Mouse (Mus musculus) MEL (cell line): Measurements from ENCODE around the gene Hmgcl. TPM values are rescaled to one million over a fixed set of nuclear protein-coding genes. Genes with fewer than 3 reads are reported as not detected.
A peak's percentile ranks its signal among the peaks of the same experiment; 100 is the strongest.

Experiments used
- DNase-seq: peaks from one replicate; pipeline ENCODE4 v3.0.0; 2011; ENCODE audit warnings: low read depth, low spot score
- H3K27ac ChIP-seq: 2 replicates; pipeline ENCODE4 v1.5.1; 2012; ENCODE audit warnings: low read depth, mild to moderate bottlenecking, control low read depth, low read length, moderate library complexity; ENCODE audit not compliant: control insufficient read depth
- H3K27me3 ChIP-seq, 2 experiments: fragments of 150-350 bp in 1 of 2; sonication (generic) in 1 of 2; 2 replicates each; pipeline ENCODE4 v1.6.1; 2012; ENCODE audit warnings: low read length in 2 of 2, mild to moderate bottlenecking in 2 of 2, improper control_type of control experiment in 1 of 2, moderate library complexity in 1 of 2; ENCODE audit not compliant: insufficient read depth in 2 of 2, control insufficient read depth in 1 of 2
- H3K36me3 ChIP-seq, 2 experiments: 2 replicates each; pipeline ENCODE4 v1.6.1; 2012 to 2014; ENCODE audit warnings: low read length in 2 of 2, improper control_type of control experiment in 1 of 2, inconsistent platforms in 1 of 2, mild to moderate bottlenecking in 1 of 2; ENCODE audit not compliant: insufficient read depth in 2 of 2, control insufficient read depth in 1 of 2
- H3K4me1 ChIP-seq, 2 experiments: fragments of 150-350 bp in 1 of 2; sonication (generic) in 1 of 2; 2 replicates each; pipeline ENCODE4 v1.6.1; 2012; ENCODE audit warnings: low read length in 2 of 2, improper control_type of control experiment in 1 of 2, mild to moderate bottlenecking in 1 of 2; ENCODE audit not compliant: insufficient read depth in 2 of 2, control insufficient read depth in 1 of 2
- H3K4me3 ChIP-seq, 2 experiments: fragments of 150-350 bp in 1 of 2; sonication (generic) in 1 of 2; 2 replicates each; pipeline ENCODE4 v1.5.1; 2012; ENCODE audit warnings: low read depth in 2 of 2, low read length in 2 of 2, mild to moderate bottlenecking in 2 of 2, moderate library complexity in 2 of 2, control low read depth in 1 of 2, improper control_type of control experiment in 1 of 2; ENCODE audit not compliant: control insufficient read depth in 1 of 2, insufficient read depth in 1 of 2
- H3K79me2 ChIP-seq: 2 replicates; pipeline ENCODE4 v1.6.1; 2012; ENCODE audit warnings: mild to moderate bottlenecking, low read length, moderate library complexity; ENCODE audit not compliant: control insufficient read depth, poor library complexity, insufficient read depth
- H3K9ac ChIP-seq: 2 replicates; pipeline ENCODE4 v1.6.1; 2012; ENCODE audit warnings: low read depth, mild to moderate bottlenecking, control low read depth, low read length, moderate library complexity; ENCODE audit not compliant: control insufficient read depth, poor library complexity, severe bottlenecking
- H3K9me3 ChIP-seq: fragments of 150-350 bp; sonication (generic); replicated peaks from 2 replicates; pipeline ENCODE4 v1.6.1; 2012; ENCODE audit warnings: mild to moderate bottlenecking, low read length, improper control_type of control experiment, moderate library complexity; ENCODE audit not compliant: insufficient read depth
- CTCF ChIP-seq, 3 experiments: IDR thresholded peaks in 2 of 3; conservative IDR thresholded peaks in 1 of 3; 2 replicates each; pipeline ENCODE4 v1.5.1; 2011 to 2012; ENCODE audit warnings: low read length in 3 of 3, low read depth in 2 of 3, mild to moderate bottlenecking in 2 of 3, improper control_type of control experiment in 1 of 3, inconsistent platforms in 1 of 3, mixed read lengths in 1 of 3, moderate library complexity in 1 of 3; ENCODE audit not compliant: control insufficient read depth in 1 of 3, insufficient read depth in 1 of 3, poor library complexity in 1 of 3, severe bottlenecking in 1 of 3
- E2F4 ChIP-seq: IDR thresholded peaks from 2 replicates; pipeline ENCODE4 v1.6.1; 2011; ENCODE audit warnings: low read depth, low read length, improper control_type of control experiment, borderline replicate concordance
- EP300 ChIP-seq, 2 experiments: IDR thresholded peaks; 2 replicates each; pipeline ENCODE4 v1.6.1; 2011; ENCODE audit warnings: improper control_type of control experiment in 2 of 2, low read length in 2 of 2, low read depth in 1 of 2, mild to moderate bottlenecking in 1 of 2
- ETS1 ChIP-seq: IDR thresholded peaks from 2 replicates; pipeline ENCODE4 v1.6.1; 2012; ENCODE audit warnings: low read depth, mild to moderate bottlenecking, inconsistent platforms, low read length, improper control_type of control experiment, moderate library complexity
- GABPA ChIP-seq: IDR thresholded peaks from 2 replicates; pipeline ENCODE4 v1.6.1; 2012; ENCODE audit warnings: low read depth, mild to moderate bottlenecking, inconsistent platforms, low read length, improper control_type of control experiment, moderate library complexity
- GATA1 ChIP-seq: IDR thresholded peaks from 2 replicates; pipeline ENCODE4 v1.6.1; 2011; ENCODE audit warnings: low read depth, low read length, improper control_type of control experiment
- KAT2A ChIP-seq: conservative IDR thresholded peaks from 2 replicates; pipeline ENCODE4 v1.6.1; 2012; ENCODE audit warnings: low read depth, low read length, improper control_type of control experiment, inconsistent platforms
- MAFK ChIP-seq: IDR thresholded peaks from 2 replicates; pipeline ENCODE4 v1.6.1; 2011; ENCODE audit warnings: low read depth, mild to moderate bottlenecking, low read length, improper control_type of control experiment, borderline replicate concordance
- MXI1 ChIP-seq: IDR thresholded peaks from 2 replicates; pipeline ENCODE4 v1.6.1; 2011; ENCODE audit warnings: mild to moderate bottlenecking, low read depth, low read length, improper control_type of control experiment
- MYB ChIP-seq: IDR thresholded peaks from 2 replicates; pipeline ENCODE4 v1.6.1; 2011; ENCODE audit warnings: mild to moderate bottlenecking, low read depth, low read length, improper control_type of control experiment
- NELFE ChIP-seq: IDR thresholded peaks from 2 replicates; pipeline ENCODE4 v1.6.1; 2011; ENCODE audit warnings: low read depth, low read length, improper control_type of control experiment
- NRF1 ChIP-seq: IDR thresholded peaks from 2 replicates; pipeline ENCODE4 v1.6.1; 2014; ENCODE audit warnings: low read depth, mild to moderate bottlenecking, inconsistent platforms, low read length, improper control_type of control experiment, moderate library complexity; ENCODE audit not compliant: poor library complexity, insufficient read depth, severe bottlenecking
- POLR2A ChIP-seq, 2 experiments: IDR thresholded peaks; 2 replicates each; pipeline ENCODE4 v1.6.1; 2011 to 2012; ENCODE audit warnings: low read length in 2 of 2, mild to moderate bottlenecking in 2 of 2, control low read depth in 1 of 2, improper control_type of control experiment in 1 of 2, low read depth in 1 of 2, moderate library complexity in 1 of 2; ENCODE audit not compliant: control insufficient read depth in 1 of 2, insufficient read depth in 1 of 2, poor library complexity in 1 of 2
- POLR2AphosphoS2 ChIP-seq: IDR thresholded peaks from 2 replicates; pipeline ENCODE4 v1.6.1; 2011; ENCODE audit warnings: low read length, improper control_type of control experiment
- RAD21 ChIP-seq: IDR thresholded peaks from 2 replicates; pipeline ENCODE4 v1.6.1; 2011; ENCODE audit warnings: mild to moderate bottlenecking, low read depth, low read length, improper control_type of control experiment
- SIN3A ChIP-seq: IDR thresholded peaks from 2 replicates; pipeline ENCODE4 v1.6.1; 2012; ENCODE audit warnings: low read length, improper control_type of control experiment, inconsistent platforms
- SMC3 ChIP-seq: IDR thresholded peaks from 2 replicates; pipeline ENCODE4 v1.6.1; 2011; ENCODE audit warnings: low read depth, low read length, improper control_type of control experiment
- TAL1 ChIP-seq: IDR thresholded peaks from 2 replicates; pipeline ENCODE4 v1.6.1; 2012; ENCODE audit warnings: mild to moderate bottlenecking, inconsistent platforms, low read length, moderate library complexity, mixed read lengths
- TBP ChIP-seq: IDR thresholded peaks from 2 replicates; pipeline ENCODE4 v1.8.0; 2011; ENCODE audit warnings: low read depth, low read length, improper control_type of control experiment
- TCF12 ChIP-seq: IDR thresholded peaks from 2 replicates; pipeline ENCODE4 v1.6.1; 2014; ENCODE audit warnings: low read depth, mild to moderate bottlenecking, inconsistent platforms, low read length, improper control_type of control experiment, moderate library complexity
- UBTF ChIP-seq: IDR thresholded peaks from 2 replicates; pipeline ENCODE4 v1.6.1; 2012; ENCODE audit warnings: low read depth, mild to moderate bottlenecking, inconsistent platforms, low read length, improper control_type of control experiment, moderate library complexity, borderline replicate concordance; ENCODE audit not compliant: insufficient read depth
- USF1 ChIP-seq: IDR thresholded peaks from 2 replicates; pipeline ENCODE4 v1.6.1; 2014; ENCODE audit warnings: low read depth, mild to moderate bottlenecking, inconsistent platforms, low read length, improper control_type of control experiment, moderate library complexity
- ZC3H11A ChIP-seq: IDR thresholded peaks from 2 replicates; pipeline ENCODE4 v1.6.1; 2012; ENCODE audit warnings: low read depth, mild to moderate bottlenecking, inconsistent platforms, low read length, improper control_type of control experiment
- ZNF384 ChIP-seq: IDR thresholded peaks from 2 replicates; pipeline ENCODE4 v1.6.1; 2012; ENCODE audit warnings: low read depth, mild to moderate bottlenecking, inconsistent platforms, low read length, improper control_type of control experiment
- polyA plus RNA-seq, 2 experiments: library from polyadenylated mRNA; stranded (reverse) in 1 of 2; unstranded in 1 of 2; fragments of >175 nt in 1 of 2; fragments of >200 nt in 1 of 2; gene quantifications; 2 replicates each; pipeline versions ENCODE4 v1.2.1 to v1.2.4; 2012; ENCODE audit warnings: low replicate concordance in 2 of 2, low read depth in 1 of 2; ENCODE audit not compliant: insufficient read length in 2 of 2, insufficient read depth in 1 of 2, missing spikeins in 1 of 2
- total RNA-seq: library from RNA; depleted of rRNA; stranded (reverse); fragments of 300-350 nt; gene quantifications from 2 replicates; pipeline ENCODE4 v1.2.3, GENCODE M21; 2012

Hmgcl gene
- total and polyA plus RNA-seq, 3 experiments, result 48.7 to 66.5 TPM; not detected in 1

DNA sequence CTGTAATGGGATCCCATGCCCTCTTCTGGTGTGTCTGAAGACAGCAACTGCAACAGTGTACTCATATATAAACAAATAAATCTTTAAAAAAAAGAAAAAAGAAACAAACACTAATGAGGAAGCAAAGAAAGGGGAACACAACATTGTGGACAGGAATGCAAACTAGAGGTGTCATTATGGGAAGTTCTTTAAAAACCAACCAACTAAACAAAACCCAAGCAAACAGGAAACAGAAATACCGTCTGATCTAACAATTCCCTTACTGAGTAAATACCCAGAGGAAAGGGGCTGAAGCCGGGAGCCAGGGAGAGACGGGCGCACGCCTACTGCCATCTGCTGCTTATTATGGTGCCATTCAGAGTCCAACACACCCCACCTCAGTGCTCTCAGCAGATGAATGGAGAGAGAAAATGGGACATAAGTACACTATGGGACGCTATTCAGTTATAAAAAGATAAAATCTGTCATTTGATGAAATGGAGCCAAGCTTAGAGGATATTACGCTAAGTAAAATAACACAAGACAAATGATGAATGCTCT, 35.3 kb downstream of the Hmgcl start:
- Histone ChIP-seq H3K9ac (peak overlapping the region; percentile 34), H3K36me3 (peaks cover 31 to 48% of the 10 kb centered on the region in 2 experiments), H3K27ac (peak overlapping the region; percentile 68), H3K4me1 (peaks cover 19 to 36% of the 10 kb centered on the region in 2 experiments), H3K79me2 (peaks cover 21% of the 10 kb centered on the region), H3K27me3 (no peaks in the 10 kb centered on the region), H3K9me3 (no peaks in the 10 kb centered on the region), H3K4me3 (no peak overlapping the region)
- peak; percentile 61 for DNase-seq
- TF ChIP-seq RAD21 (no peak), ZNF384 (peak; percentile 39; the same call in 1 of the 2 replicates), NELFE (no peak), ZC3H11A (no peak), MYB (no peak), POLR2AphosphoS2 (no peak), CTCF (IDR thresholded peaks at IDR 0.05 in 2 of 3, conservative IDR thresholded peaks at IDR 0.05 in 1 of 3; ENCODE audit: control insufficient read depth in 1 of 3, insufficient read depth in 1 of 3, low read depth in 2 of 3, low read length in 3 of 3, poor library complexity in 1 of 3, severe bottlenecking in 1 of 3) (0 out of 6 replicates have a peak, but pooled peaks of 1 of the 3 experiments have one; percentile 1), MXI1 (no peak), TBP (no peak), SMC3 (no peak), E2F4 (no peak), ETS1 (peak; percentile 37; the same call in 1 of the 2 replicates)

DNA sequence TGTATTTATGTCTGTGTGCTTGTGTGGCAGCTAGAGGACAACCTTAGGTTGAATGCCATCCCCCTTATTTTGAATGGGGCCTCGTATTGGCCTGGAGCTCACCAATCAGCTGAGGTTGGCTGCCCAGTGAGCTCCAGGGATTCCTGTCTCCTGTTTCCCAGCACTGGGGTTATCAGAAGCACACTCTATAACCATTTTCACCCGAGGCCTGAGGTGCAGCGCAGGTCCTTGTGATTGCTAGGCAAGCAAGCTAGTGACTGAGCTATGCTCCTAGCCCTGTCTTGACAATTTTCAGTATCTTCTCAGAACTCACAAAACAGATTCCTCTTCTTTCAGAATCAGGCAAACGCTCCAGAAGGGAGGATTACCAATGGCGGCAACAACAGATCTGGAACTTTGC, 38.3 kb downstream of the Hmgcl start:
- Histone ChIP-seq H3K27me3 (no peaks in the 10 kb centered on the region), H3K9ac (no peak overlapping the region)
- TF ChIP-seq USF1 (no peak), MYB (no peak)
- TF ChIP-seq, all 39 proteins: peak for 0
- no peak overlapping the region for H3K4me3 ChIP-seq
- H3K27ac ChIP-seq, result peak overlapping the region; percentile 58
- peaks cover 15 to 52% of the 10 kb centered on the region in 2 experiments for H3K36me3 ChIP-seq
- peaks cover 19 to 41% of the 10 kb centered on the region in 2 experiments for H3K4me1 ChIP-seq
- peak; percentile 27 for DNase-seq
- no peaks in the 10 kb centered on the region for H3K9me3 ChIP-seq
- H3K79me2 ChIP-seq, result peaks cover 25% of the 10 kb centered on the region

DNA sequence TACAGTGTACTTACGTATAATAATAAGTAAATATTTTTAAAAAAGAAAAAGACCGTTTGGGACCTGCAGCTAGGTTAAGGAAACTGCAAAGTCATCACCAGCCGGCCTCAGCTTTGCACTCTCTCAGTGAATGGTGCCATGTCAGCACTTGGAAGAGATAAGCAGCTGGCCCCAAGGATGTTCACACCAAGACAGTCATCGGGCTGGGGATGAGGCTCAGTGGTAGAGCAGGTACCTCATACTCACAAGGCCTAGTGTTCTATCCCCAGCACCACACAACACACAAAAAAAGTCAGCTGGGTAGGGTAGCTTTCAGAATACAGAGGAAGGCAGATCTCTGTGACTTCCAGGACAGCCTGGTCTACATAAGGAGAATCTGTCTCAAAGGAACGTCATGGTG, 38.9 kb downstream of the Hmgcl start:
- H3K9ac ChIP-seq, result 0 out of 2 replicates have a peak overlapping the region, but pooled peaks have one; percentile 16
- peaks cover 15 to 52% of the 10 kb centered on the region in 2 experiments for H3K36me3 ChIP-seq
- peaks cover 25% of the 10 kb centered on the region for H3K79me2 ChIP-seq
- peak overlapping the region in 1 of 2 experiments; percentile 3; a peak in 1 of 4 replicates for H3K4me3 ChIP-seq
- no peaks in the 10 kb centered on the region for H3K27me3 ChIP-seq
- peak; percentile 92 for DNase-seq
- no peaks in the 10 kb centered on the region for H3K9me3 ChIP-seq
- peaks cover 19 to 41% of the 10 kb centered on the region in 2 experiments for H3K4me1 ChIP-seq
- H3K27ac ChIP-seq, result peak overlapping the region; percentile 56
- TF ChIP-seq MAFK (peak; percentile 96), TAL1 (peak; percentile 82), GABPA (peak; percentile 85), ETS1 (peak; percentile 98), TCF12 (peak; percentile 72), ZNF384 (no peak), GATA1 (peak; percentile 91), UBTF (no peak), E2F4 (no peak), MXI1 (peak; percentile 71; the same call in 1 of the 2 replicates), EP300 (IDR thresholded peaks at IDR 0.05; ENCODE audit: low read depth in 1 of 2, low read length in 2 of 2) (peak; percentile 59 to 80), NRF1 (no peak), KAT2A (no peak), NELFE (peak; percentile 38; the same call in 1 of the 2 replicates), POLR2A (IDR thresholded peaks at IDR 0.05; ENCODE audit: control insufficient read depth in 1 of 2, insufficient read depth in 1 of 2, low read depth in 1 of 2, low read length in 2 of 2, poor library complexity in 1 of 2) (peak; percentile 28 to 69; a peak in 3 of 4 replicates), SIN3A (peak; percentile 84), USF1 (no peak)
